In the genomic region with DNA sequence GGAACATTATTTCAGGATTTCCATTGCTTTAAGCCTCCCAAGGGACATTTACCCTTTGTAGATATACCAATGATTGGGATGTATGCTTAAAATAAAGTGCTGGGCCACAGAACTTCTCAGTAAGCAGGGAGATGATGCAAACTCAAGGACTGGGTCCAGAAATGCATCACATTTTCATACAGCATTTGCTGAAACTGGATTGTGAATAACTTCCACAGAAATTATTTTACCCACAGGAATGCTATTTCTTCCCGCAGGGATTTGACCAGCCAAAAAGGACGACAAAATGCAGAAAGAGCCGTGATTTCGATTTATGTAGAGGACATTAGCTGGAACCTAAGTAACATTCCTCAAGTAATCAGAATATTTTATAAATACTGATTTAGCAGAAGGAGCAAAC, we compare ENCODE assay signal across 14 mouse cellular contexts.
"Had no signal": no experiment of that assay in that cellular context is flagged by ENCODE, and none has a peak within 500 bp of the region (broad histone marks: within the 10 kb centered on the region; RNA-seq: fewer than 3 reads in every experiment).

No protein-coding gene starts in this region.

- ATAC-seq: midbrain, embryonic 16.5 days had no signal

- H3K27me3 ChIP-seq: neural tube, embryonic 12.5 days; stomach, embryonic 15.5 days had no signal

- DNase-seq: lung, adult 18-20 months; lung, embryonic 14.5 days; lung, postnatal 14 days; lung, postnatal 4 days; midbrain, embryonic 14.5 days; right cerebral cortex, postnatal 14 days; thymus, adult 2 months; thymus, postnatal 25 days; thymus, postnatal 4 days had no signal

- H3K4me1 ChIP-seq: midbrain, embryonic 10.5 days; neural tube, embryonic 12.5 days; stomach, embryonic 15.5 days had no signal

- H3K4me3 ChIP-seq: midbrain, embryonic 10.5 days; neural tube, embryonic 12.5 days; stomach, embryonic 15.5 days had no signal

- H3K36me3 ChIP-seq: midbrain, embryonic 10.5 days; neural tube, embryonic 12.5 days; stomach, embryonic 15.5 days had no signal

- H3K27ac ChIP-seq: midbrain, embryonic 10.5 days; neural tube, embryonic 12.5 days; stomach, embryonic 15.5 days; stomach, postnatal 0 days had no signal

- H3K4me2 ChIP-seq: lung, embryonic 14.5 days; neural tube, embryonic 12.5 days; stomach, embryonic 15.5 days had no signal

- H3K9me3 ChIP-seq: midbrain, embryonic 10.5 days; neural tube, embryonic 12.5 days; stomach, embryonic 15.5 days had no signal

- H3K9ac ChIP-seq: lung, embryonic 14.5 days; neural tube, embryonic 12.5 days; stomach, embryonic 15.5 days had no signal
